Mouse (Mus musculus) ovary, postnatal 10 days (tissue): ENCODE data around the gene Zfp467.

Experiments
- DNase-seq: peaks from one replicate; pipeline ENCODE4 v3.0.0; 2022; ENCODE audit warnings: low spot score

Zfp467 gene

DNA sequence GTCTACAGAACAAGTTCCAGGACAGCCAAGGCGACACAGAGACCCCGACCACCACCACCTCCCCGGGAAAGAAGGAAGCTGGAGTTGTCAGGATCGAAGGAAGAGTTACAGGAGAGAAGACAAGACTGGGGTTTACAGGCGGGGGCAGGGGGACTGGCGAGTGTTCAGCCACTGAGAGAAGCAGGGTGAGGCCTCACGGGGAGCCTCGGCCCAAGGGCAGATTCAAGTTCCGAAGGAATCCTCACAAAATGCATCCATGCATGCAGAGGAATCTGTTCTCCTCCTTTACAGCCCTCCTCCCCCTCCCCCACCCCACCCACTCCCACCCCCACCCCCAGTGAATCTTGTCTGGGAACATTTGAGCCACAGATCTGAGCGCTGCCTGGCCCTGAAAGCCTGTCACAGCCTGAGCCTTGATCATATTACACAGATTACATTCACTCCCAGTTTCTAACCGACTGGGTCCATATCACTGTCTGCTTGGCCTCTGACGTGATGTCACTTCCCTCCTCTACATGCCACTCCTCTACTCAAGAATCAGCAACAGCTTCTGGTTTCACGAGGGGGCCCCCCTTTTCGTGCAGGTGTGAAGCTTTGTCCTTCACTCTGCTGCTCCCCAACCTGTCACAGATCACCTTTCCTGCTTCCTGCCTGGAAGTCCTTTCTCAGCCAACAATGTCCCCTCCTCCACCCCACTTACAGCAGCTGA is 5.2 kb downstream of the Zfp467 start:
- no peak for DNase-seq

DNA sequence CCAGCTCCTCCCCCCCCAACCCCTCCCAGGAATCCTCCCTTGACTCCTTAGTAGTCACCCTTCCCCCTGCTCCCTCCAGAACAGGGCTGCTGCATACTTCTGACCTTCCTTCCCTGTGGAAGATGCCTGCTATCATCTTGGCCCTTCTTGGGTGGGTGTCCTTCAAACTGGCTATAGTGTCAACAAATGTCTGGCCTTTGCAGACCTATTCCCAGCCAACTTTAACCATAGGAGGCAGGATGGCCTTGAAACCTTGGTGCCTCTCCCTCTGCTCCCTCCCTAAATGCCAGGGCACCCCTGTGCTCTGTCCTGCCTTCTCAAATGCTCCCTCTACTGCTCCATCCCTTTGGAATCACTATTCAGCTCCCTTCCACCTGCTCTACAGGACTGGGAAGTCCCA is 6.0 kb downstream of the Zfp467 start:
- DNase-seq = no peak

DNA sequence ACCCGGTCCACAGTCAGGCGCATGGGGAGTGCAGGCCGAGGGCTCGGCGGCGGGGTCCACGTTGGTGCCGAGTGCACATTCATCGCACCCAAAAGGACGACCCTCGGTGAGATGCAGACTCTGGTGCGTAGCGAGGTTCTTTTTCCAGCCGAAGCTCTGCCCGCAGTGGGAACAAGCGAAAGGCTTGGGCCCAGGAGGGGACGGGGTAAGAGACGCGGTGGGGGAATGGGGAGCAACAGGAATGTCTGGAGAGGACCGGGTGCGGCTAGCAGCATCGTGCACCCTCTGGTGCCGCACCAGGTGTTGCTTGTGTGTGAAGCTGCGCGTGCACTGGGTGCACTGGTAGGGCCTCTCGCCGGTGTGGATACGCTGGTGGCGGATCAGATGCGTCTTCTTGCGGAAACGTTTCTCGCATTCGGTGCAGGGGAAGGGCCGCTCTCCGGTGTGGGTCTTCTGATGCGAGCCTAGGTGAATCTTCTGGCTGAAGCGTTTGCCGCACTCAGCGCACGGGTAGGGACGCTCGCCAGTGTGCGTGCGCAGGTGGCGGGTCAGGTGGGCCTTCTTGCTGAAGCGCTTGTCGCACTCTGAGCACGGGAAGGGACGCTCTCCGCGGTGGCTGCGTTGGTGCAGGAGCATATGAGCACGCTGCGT is 7.0 kb downstream of the Zfp467 start:
- no peak for DNase-seq

DNA sequence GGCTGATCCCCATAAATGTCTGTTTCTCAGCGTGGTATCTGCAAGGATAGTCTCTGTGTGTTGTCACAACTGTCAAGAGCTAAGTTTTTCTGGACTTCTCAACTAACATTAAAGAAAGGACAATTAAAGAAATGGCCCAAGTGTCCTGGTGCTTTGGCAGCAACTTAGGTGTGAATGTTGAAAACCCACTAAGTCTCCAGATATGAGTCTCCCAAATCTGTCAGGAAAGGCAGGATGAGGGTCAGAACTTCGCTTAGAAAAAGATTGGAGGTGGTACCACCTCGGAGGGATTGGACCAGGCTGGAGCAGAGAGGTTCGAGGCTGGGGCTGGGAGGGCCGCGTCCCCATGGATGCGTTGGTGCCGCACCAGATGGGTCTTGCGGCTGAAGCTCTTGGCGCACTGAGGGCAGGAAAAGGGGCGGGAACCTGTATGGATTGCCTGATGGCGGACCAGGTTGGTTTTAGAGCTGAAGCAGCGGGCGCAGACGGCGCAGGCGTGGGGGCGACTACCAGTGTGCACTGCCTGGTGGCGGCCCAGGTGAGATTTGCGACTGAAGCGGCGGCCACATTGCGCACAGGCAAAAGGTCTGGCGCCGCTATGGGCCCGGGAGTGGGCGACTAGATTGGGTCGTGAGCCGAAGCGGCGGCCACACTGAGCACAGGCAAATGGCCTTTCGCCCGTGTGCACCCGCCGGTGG is 7.8 kb downstream of the Zfp467 start:
- no peak for DNase-seq

DNA sequence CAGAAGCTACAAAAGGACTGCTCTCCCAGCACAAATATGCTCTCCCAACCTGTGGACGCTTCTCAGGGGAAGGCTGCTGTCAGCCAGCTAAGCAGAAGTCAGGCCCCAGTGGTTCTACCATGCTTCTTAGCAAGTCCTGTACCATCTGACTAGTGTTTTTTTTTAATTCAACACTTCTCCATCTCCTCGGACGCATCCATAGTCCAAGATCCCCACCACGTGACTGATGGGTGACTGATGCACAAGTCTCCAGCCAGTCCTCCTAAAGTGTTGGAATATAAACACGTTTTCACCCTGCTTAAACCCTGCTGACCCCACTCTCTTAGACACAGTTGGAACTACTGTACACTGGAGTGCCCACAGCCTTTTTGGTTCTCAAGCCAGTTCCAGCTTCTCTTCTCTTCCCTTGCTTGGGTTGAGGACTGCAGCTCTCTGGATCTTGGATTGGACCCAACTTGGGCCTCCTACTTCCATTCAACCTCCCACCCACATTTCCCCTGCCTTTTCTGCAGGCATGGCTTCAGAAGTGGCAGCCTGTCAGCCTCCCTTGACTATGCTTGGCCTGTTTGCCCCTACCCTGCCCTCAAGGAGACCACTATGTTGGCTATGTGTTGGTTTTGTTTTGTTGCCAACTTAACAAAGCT is 9.8 kb downstream of the Zfp467 start:
- DNase-seq = no peak

DNA sequence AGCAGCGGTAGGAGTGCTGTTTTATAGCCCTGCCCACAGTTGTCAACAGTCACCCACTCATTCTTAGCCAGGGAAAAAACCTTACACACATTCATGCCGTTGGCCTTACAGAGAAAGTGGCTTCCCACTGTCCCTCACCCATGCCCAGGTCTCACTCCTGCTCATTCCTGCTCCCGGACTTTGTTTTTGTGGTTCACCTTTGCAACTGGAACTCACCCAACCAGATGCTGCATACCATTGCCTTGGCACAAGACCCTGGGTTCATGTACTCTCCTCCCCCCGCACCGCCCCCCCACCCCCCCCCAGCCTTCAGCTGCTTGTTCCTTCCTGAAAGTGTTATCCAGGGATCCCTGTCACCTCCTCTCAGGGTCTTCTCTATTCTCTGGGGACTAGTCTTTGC is 10.5 kb downstream of the Zfp467 start:
- no peak for DNase-seq

DNA sequence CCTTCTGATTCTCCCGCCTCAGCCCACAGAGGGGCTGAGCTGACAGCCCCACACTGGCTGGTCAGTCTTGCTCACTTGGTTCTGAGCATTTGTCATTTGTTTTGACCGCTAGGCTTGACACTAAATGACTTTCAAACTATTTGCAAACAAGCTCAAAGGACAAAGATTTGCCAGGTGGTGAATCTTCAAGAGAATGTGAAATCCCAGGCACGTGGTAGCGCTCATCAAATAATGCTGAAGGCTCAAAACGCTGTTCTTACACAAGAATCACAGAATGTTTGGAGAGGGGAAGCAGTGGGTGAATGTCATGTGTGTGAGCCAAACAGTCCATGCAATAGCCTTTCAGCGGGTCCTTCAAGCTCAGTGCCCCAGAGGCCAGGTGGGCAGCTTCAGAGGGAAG is 11.0 kb downstream of the Zfp467 start:
- no peak for DNase-seq

DNA sequence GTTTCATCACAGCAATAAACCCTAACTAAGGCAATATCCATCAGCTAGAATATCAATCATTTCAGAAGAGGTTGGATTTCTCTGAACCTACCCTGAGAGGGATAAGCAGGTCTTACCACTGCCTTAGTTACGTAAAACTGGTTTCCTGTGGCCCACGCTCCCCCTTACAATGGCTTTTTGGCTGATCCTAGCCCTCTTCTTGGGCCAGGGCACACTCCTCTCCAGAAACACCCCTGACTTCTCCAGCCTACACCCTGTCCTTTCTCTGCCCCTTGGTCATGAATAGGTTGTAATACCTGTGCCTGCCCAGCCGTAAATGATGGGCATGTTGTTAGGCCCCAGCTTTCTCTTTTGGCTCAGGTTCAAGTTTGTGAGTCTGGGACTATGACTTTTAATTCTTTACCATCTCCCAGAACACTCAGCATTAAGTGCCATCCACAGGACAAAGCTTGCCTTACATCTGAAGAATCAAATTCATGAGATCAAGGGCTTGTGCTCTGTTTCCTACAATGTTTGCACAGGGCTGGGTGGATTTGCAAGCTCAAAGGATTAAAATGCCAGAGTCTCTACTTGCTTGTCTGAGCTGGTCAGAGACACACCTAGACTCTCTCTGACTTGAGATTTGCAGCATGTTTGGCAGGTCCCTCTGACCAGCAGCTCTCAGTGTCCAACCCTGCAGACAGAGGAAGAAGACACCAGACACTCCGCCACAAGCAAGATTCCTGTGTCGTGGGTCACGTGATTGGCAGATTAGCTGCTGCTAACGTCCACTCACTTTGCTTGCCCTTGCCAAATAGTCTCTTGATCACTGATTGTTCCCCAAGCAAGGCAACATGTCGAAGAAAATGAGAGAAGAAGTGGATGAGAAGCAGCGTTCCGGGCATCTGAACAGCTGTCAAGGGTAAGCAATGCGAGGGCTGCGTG is 12.5 kb downstream of the Zfp467 start:
- DNase-seq = no peak

DNA sequence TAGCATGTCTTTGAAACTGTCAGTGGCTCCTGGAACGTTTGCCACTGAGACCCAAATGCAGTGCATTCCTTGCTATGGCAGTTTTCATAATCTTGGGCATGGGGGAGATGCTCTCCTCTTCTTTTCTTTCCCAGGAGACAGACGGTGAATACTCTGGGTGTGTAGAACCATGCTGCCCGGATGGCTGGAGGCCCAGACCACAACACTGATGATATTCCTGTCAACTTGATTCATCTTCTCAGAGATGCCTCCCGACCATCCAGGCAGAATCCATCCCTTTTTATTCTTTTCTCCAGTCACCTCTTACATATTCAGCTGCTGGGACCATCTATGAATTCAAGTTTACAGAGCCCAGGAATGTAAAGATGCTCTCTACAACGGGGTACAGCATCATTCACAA is 14.9 kb downstream of the Zfp467 start:
- no peak for DNase-seq

DNA sequence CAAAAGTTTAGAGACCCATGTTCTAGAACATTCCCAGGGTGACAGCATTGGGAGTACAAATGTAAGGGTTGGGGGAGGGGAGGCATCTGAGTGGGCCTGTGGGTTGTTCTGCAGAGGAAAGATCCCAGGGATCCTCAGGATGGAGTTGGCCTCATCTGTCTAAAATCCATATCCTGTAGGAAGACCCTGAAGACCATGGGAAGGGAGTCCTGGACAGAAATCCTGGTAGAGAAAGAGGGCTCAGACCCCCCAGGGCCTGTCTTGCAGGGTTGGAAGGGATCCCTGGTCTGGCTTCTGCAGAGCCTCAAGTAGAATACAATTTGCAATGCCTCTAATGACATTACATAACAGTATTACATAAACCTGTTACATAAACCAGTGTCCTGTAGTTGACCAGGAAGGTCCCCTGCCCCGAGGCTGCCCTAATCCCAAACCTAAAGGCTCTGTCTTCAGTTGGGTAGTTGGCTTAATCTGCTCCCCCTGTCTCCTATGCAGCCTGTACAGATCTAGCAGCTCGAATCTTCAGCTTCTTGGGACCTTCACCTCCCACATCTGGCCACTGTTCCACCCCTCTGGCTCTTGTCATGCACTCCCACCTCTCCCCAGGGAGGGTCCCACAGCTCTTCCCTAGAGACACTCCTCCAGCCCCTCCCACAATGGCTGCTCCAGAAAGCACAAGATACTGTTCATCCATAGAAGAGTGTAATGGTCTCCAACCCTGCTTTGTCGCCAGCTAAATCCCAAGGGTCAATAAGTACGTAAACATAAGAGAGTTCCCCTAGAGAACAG is 16.7 kb downstream of the Zfp467 start:
- DNase-seq = no peak

DNA sequence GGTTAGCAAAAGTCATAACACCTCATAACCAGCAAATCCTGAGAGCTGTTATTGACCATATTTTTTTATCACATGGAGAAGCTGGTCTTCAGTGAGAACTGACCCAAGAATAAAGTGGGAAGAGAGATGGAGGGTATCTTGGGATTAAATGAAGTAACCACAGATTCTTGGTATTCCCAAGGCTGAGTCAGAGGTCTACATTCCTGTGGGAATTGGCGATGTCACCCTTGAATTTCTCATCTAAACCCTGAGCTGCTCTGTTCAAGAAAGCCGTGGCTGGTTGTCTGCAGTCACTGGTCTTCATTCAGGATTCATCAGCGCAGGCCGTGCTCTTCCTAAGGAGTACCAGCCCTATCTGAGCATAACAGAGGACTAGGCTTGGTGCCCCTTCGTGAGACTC is 18.7 kb downstream of the Zfp467 start:
- DNase-seq = no peak

DNA sequence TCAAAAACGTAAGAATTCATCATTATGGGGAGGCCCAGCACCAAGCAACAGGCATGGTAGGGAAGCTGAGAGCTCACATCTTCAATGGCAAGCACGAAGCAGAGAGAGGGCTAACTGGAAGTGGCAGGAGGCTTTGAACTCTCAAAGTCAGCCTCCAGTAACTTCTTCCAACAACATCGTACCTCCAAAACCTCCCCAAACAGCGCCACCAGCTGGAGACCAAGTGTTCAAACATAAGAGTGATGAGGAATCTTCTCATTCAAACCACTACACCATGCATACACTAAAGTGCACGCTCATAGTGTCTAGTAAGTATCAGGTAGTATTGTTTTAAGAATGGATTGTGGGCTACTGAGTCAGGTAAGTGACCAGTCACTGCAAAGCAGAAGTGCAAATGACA is 21.6 kb downstream of the Zfp467 start:
- DNase-seq = no peak

DNA sequence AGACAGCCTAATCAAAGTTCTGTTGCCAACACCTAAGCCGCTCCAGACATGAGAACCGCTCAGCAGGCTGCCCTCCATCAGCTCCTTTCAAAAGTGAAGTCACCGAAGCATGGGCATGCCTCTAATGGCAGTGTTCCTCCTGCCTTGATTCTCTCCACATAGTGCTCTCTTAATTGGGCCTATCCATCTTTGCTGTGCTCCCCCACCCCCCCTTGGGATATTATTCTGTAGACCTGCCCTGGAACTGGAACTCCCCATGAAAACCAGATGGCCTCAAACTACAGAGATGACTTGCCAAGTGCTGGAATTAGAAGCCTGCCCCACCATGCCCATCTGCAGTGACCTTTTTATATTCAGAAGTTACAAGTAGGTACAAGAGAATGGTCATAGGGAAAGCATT is 22.3 kb downstream of the Zfp467 start:
- DNase-seq = no peak

DNA sequence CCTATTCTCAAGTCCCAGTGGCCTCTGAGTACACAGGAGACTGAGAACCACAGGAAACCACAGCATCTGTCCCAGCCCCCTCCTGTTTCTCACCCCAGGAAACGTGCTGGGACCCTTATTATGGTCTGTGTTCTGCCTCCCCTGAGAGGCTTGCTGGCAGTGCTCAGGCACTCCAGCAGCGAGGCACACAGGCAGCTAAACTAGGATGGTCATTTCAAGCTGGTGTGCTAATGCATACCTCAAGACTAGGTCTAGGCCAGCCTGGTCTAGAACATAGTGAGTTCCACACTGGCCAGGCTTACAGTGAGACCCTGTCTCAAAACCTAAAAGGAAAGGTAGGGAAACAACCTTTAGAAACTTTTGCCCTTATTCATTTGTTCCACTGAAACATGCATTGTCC is 25.0 kb downstream of the Zfp467 start:
- DNase-seq = no peak

DNA sequence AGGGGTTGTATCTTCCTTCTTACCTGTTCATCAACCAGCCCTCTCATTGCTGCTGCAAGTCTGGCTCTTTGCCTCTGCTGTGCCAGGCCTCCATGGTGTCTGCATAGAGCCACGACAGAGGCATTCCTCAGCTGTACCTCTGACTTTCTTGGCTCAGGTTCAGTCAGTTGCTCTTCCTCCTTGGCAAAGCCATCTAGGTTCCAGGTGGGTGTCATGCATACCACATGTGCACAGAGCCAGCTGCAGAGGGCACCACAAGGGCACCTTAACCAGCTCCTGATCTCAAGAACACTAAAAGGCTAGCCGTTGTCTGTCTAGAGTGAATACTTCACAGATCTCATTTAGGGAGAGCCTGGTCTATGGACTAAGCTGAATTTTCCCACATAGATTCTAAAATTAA is 29.1 kb downstream of the Zfp467 start:
- DNase-seq = no peak

DNA sequence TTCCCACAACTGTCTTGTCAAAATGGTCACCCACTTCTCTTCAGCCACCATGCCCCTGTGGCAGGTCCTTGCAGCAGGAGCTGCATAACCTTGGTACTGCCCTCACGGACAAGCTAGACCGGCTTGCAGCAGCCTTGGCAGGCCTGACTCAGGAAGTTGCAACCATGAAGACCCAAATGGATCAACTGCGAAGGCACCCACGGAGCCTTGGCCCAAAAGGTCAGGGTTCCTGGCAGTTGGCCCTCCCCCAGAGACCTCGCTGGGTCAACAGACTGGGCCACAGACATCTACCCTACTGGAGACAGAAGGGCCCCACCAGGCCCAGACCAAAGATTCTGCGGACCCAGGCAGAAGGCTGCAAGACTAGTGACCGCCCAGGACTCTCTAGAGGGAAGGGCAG is 30.0 kb downstream of the Zfp467 start:
- no peak for DNase-seq

DNA sequence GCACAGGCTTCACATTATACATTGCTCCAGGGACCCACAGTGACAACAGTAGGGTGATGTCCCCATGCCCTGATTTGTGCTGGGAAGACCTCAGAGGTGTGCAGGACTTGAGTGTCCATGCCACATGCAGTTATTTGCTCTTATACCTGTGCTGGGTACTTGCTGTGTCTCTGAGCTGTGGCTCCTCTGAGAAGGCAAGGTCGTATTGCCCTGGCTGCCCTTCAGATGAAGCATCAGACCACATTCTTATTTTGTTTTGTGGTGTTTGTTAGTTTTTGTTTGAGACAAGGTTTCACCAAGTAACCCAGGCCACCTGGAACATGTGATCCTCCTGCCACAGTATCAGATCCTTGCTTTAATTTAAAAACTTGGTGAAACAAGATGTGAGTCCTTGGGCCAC is 30.7 kb downstream of the Zfp467 start:
- DNase-seq = no peak

DNA sequence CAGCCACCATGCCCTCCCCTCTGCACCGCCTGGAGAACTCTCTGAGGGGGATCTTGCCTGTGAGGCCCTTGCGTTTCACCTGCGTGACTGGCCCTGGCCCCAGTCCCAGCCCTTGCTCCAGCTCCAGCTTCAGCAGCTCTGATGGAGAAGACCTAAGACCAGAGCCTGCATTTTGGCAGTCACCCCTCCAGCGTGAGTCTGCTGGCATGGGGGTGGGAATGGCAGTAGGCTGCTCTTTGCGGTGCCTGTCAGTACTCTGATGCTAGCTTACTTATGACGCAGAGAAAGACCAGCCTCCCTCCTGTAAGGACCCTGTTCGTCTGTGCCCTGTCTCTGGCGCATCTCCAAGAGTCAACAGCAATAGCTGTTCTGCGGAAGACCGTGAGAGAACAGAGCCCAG is 32.5 kb downstream of the Zfp467 start:
- no peak for DNase-seq

DNA sequence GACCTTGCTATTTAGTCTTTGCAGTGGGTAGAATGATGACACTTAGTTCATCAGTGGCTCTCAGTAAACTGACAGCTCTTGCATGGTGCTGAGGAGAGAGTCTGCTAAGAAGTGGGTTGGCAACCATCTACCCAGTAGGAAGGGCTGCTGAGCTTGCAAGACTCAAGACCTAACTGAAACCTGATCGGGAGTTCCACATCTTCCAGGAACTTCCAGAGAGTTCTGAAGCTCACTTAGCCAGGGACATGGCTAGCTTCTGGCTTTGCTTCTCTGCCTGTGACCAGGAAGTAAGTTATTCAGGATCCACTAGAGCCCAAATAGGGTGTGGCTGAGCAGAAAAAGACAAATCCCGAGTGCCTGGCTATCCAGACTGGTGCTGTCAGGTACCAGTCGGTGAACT is 33.0 kb downstream of the Zfp467 start:
- DNase-seq = no peak

DNA sequence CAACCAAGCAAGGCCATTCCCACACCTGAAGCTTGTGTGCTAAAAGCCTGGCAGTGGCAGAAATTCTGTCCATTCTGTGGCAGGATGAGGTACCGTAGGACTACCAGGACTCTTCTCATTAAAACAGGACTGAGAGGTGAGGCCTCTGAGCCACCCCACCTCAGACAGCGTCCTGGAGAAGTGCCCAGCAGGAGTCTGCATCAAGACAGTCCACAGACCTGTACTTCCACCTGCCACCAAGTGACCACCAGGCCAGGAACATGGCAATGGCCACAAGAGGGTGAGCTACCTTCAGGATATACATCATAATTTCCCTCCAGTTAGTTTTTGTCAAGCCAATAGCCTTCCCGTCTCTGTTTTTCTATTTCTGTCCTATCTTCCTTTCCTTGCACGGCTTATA is 33.5 kb downstream of the Zfp467 start:
- DNase-seq = no peak
